Mouse (Mus musculus) cerebral cortex, adult 2 months (tissue): ENCODE results near the gene Tnfaip2.

ENCODE experiments used
- WGBS: fragments of 180-500 bp; shearing (Covaris S2); methylation state at CpG from one replicate; pipeline ENCODE4 v1.1.7; 2018; 5-methylcytosine and 5-hydroxymethylcytosine counted together

The Tnfaip2 gene

GRCm38 (mm10) chr12:111445161-111445889 lies 3.1 kb downstream of the Tnfaip2 start:
- WGBS, result 16% methylated on average over 52 of the region's 52 CpGs

GRCm38 (mm10) chr12:111445890-111446613 lies 3.8 kb downstream of the Tnfaip2 start:
- 20% methylated on average over 27 of the region's 27 CpGs for WGBS

GRCm38 (mm10) chr12:111446745-111447144 lies 4.5 kb downstream of the Tnfaip2 start:
- WGBS, result 51% methylated on average over 5 of the region's 5 CpGs

DNA sequence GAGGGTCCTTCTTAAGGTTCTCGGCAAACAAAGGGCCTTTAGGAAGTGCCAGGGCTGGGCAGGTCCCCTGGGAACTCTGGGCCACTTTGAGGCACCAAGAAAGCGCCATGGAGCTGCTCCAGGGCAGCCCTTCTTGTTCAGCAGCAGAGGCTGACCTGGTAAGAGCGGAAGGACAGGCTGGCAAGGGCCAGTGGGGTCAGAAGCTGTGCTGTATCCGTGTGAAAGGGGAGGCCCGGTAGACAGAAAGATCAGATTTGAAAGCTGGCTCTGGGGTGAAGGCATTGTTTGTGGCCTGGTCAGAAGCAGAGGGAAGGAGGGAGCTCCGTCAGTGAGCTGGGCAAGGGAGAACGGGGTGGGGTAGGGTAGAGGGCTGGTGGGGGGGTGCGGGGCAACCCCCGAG lies 5.1 kb downstream of the Tnfaip2 start:
- 49% methylated on average over 9 of the region's 9 CpGs for WGBS

GRCm38 (mm10) chr12:111447898-111448760 lies 5.9 kb downstream of the Tnfaip2 start:
- WGBS, result 54% methylated on average over 22 of the region's 22 CpGs

DNA sequence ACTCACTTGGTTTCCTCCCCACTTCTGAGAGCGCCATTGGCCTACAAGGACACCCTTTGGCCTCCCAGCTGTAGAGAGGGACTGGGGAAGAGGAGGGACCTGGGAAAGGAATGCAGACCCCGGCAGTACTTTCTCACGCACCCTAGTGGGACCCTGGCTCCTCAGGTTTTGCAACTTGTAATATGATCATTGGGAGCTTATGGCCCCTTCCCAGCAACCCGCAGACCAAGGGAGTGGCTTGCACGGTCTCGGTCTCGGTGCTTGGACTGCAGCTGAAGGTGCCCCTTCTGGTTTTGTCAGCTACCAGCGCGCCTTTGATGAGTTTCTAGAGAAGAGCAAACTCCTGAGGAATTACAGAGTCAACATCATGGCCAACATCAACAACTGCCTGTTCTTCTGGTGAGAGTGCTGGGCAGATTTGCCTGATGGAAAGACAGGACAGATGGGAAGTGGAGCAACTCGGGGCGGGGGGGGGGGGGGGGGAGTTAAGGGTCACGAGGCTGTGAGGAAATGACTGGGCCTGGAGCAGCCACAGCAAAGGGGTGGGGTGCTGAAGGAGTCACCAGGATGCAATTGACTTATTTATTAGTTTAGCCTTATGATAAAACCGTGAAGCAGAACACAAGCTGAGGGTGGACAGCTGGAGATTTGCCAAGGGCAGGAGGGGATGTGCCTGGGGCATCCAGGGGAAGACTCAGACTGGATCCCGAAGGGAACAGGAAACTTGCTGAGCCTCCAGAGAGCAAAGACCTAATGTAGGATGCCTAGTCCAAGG lies 6.8 kb downstream of the Tnfaip2 start:
- 47% methylated on average over 14 of the region's 14 CpGs for WGBS

DNA sequence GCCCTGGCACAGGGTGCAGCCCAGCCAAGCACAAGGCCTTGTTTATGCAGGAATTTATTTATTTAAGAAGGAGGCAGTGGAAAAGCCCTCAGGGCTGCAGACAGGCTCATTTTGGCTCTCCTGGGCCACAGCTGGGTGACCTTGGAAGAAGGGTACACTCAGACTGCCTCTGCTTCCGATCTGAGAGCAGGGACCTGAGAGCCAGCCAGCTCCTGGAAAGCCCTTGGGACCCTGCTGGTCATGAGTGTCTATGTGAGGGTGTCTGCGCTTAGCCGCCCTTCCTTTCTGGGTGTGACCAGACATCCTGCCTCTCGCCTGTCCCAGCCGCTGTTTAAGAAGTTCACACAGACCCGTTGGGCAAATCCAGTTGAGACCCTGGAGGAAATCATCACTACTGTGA lies 8.1 kb downstream of the Tnfaip2 start:
- 53% methylated on average over 6 of the region's 6 CpGs for WGBS

DNA sequence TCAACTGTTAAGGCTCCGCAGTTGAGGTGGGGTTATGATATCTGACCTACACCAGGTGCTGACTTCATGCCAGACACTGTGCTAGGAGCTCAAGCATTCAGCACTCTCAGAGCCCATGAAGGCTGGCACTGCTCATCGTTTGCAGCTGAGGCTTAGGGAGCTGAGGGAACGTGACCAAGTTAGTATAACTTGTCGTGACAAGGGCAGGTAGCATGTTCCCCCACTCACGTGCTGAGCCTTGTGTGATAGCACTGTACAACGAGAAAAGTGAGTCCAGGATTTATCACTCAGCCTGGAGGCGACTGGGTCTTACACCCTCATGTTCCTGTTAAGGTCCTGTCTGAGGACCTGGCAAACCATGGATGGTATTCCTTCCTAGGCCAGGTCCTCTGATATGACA lies 9.3 kb downstream of the Tnfaip2 start:
- 86% methylated on average over 7 of the region's 7 CpGs for WGBS

- WGBS, result 66% methylated on average over 4 of the region's 4 CpGs
These were observed 11.8 kb downstream of the Tnfaip2 start for GRCm38 (mm10) chr12:111454021-111454420.

- 72% methylated on average over 10 of the region's 10 CpGs for WGBS
These were observed 12.4 kb downstream of the Tnfaip2 start for GRCm38 (mm10) chr12:111454543-111455280.

DNA sequence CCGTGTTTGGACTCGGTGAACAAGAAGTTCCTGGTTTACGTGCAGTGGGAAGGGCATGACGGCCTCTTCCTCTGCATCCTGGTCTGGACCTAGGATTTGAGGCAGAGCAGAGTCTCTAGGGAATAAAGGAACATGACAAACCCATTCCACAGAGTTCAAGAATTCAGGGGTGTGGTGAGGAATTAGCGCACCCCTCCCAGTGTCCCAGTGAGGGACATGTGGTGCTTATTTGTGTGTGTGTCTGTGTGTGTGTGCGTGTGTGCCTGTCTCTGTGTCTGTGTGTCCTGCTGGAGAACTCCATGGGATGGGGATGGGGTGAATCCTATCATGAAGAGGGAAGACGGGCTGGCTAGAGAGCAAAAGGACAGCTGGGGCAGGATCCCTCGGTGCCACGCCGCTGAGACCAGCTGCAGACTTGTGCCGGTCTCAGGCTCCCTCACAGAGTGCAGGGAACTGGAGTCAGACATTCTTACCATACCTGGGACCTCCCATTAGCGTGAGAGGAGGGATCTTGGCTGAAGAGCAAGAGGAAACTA lies 13.1 kb downstream of the Tnfaip2 start:
- WGBS, result 82% methylated on average over 12 of the region's 12 CpGs

- WGBS, result 82% methylated on average over 8 of the region's 8 CpGs
These were observed 13.6 kb downstream of the Tnfaip2 start for GRCm38 (mm10) chr12:111455860-111456259.

- WGBS, result 100% methylated on average over 1 of the region's 1 CpGs
These were observed 15.5 kb downstream of the Tnfaip2 start for GRCm38 (mm10) chr12:111457742-111458141.

DNA sequence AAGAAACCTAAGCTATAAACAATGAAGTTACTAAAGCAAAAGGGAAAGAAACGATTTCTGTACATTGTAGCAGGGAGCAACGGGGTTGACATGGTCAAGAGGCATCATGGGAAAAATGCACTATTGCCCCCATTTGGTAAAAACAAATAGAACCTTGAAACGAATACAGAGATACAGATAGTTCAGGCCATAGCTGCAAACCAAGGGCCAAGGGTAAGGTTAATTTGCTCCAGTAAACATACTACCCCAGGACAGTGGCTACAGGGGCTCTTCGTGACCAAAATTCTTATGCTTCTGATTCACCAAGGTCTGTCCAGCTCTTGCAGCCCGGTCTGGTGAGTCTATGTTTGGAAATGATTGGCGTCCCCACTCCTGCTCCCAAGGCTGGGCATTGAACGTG lies 21.3 kb downstream of the Tnfaip2 start:
- WGBS, result 92% methylated on average over 7 of the region's 7 CpGs

DNA sequence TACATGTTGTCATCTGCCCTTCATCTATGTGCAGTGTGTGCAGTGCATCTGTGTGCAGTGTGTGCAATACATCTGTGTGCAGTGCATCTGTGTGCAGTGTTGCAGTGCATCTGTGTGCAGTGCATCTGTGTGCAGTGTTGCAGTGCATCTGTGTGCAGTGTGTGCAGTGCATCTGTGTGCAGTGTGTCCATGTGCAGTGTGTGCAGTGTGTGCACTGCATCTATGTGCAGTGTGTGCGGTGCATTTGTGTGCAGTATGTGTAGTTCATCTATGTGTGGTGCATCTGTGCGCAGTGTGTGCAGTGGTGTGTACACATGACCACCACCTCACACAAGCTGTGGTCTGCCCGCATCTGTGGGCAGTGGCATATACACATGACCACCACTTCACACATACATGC lies 24.1 kb downstream of the Tnfaip2 start:
- WGBS, result 94% methylated on average over 3 of the region's 3 CpGs

DNA sequence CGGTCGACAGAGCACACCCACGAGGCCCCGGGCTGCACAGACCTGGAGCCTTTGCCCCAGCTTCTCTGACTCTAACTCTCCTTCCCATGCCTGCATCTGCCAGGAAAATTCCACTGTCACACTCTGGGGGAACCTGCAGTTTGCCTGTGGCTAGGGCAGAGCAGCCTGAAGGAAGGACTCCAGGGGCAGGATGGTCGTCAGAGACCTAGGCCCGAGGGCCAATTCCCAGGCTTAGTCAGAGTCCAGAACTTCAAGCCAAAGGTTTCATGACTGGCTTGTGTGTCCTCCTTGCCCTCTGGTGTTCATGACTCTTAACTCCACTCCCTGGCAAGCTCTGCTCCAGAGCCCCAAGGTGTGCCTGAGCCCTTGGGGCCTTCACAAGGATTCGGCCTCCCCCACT lies 25.9 kb downstream of the Tnfaip2 start:
- WGBS, result 70% methylated on average over 7 of the region's 7 CpGs

DNA sequence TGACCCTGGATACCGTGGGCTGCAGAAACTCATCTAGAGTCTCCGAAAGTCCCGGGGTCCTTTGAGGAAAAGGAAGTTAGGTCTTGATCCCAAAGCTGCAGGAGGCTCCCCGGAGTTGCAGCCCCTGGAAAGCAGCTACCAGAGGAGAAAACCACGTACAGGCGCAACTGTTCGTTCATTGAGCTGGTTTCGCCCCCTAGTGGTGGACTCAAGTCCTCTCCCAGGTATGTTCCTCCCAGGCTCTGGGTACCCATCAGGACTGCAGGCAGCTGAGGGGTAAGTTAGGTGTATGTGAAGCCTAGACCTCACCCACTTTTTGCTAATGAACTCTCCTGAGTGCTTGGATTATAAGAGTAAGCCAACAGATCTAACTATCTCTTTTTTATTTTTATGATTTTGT lies 27.2 kb downstream of the Tnfaip2 start:
- WGBS, result 7% methylated on average over 8 of the region's 8 CpGs

DNA sequence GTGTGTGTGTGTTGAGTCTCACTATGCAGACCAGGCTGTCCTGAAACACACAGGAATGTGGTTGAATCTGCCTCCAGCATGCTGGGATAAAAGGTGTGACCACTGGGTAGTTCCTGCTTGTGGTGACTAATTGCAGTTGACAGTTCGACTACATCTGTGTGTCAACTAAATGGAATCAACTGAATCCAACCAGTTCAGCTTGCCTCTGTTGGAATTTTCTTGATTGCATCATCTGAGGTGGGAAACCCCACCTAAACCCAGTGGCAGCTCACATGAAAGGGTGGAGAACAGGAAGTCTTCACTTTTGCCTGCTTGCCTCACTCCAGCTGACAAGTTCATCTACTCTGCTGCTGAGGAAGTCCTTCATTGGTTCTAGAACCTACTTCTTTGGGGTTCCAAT lies 28.9 kb downstream of the Tnfaip2 start:
- WGBS, result 91% methylated on average over 1 of the region's 1 CpGs

DNA sequence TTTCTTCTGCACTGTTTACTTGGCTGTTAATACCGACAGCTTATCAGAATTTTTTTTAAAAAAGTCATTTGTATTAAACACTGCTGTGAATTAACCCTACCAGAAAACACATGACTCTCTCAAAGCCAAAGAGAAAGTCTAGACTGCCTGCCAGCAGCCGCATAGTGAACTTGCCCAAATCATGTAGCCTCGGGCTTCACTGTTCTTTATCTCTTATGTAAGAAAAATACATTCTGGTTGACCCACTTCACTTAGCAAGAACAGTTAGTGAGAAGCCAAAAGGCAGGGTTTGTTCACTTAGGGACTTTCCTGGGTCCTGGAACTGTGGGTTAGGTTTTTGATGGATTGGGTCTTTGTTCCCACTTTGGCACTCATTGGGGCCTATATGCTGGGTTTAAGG lies 29.5 kb downstream of the Tnfaip2 start:
- 82% methylated on average over 3 of the region's 3 CpGs for WGBS

DNA sequence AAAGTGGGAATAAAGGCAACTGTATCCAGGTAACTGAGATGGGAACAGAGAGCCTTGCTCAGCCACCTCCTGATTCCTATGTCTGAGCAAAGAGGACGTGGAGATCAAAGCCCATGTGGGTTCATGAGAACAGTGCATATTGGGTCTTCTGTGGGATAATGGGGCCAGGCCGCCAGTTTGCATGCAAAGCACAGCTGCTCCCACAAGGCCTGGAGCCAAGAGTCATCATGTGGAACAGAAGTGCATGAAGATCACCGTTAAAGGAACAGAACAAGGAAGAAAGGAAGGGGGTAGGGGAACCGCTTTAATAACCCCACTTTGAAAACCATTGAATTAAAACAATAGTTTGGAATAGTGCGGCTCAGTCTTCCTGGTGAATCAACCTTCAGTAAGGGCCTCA lies 30.6 kb downstream of the Tnfaip2 start:
- 75% methylated on average over 5 of the region's 5 CpGs for WGBS

GRCm38 (mm10) chr12:111474384-111474783 lies 32.1 kb downstream of the Tnfaip2 start:
- 99% methylated on average over 3 of the region's 3 CpGs for WGBS
